Mouse (Mus musculus) thymus, adult 2 months (tissue): ENCODE measurements around the gene Slc16a12.

Source experiments
- CTCF ChIP-seq: fragments of 200-500 bp; IDR thresholded peaks from 2 replicates; pipeline ENCODE4 v1.5.1; 2012; ENCODE audit warnings: mild to moderate bottlenecking, control low read depth, low read length, moderate library complexity, borderline replicate concordance; ENCODE audit not compliant: control insufficient read depth, poor library complexity, insufficient read depth; ENCODE audit errors: extremely low read depth
- POLR2A ChIP-seq: fragments of 200-500 bp; IDR thresholded peaks from 2 replicates; pipeline ENCODE4 v1.6.1; 2012; ENCODE audit warnings: mild to moderate bottlenecking, low read length, control low read depth, moderate library complexity; ENCODE audit not compliant: control insufficient read depth, poor library complexity, insufficient read depth; ENCODE audit errors: extremely low read depth

GRCm38 (mm10) chr19:34746688-34747504, at the start of gene Slc16a12:
- TF ChIP-seq POLR2A = no peak
- no peak for TF ChIP-seq CTCF
